Mouse (Mus musculus) hindbrain, embryonic 13.5 days (tissue): ENCODE measurements around the gene Gm1043. TPM values are rescaled to one million over a fixed set of nuclear protein-coding genes. Genes with fewer than 3 reads are reported as not detected.

Experiments used
- ATAC-seq: fragments of 200-750 bp; cut with Nextera tagmentation; 2 replicates; pipeline ENCODE4 v1.8.0; 2017; ENCODE audit warnings: moderate TSS enrichment; ENCODE audit not compliant: low FRiP score
- H3K27ac ChIP-seq: fragments of 300-500 bp; sonication (generic); 2 replicates; pipeline ENCODE4 v1.5.1; 2015; ENCODE audit warnings: inconsistent platforms, mild to moderate bottlenecking, moderate library complexity
- H3K27me3 ChIP-seq: fragments of 300-500 bp; sonication (generic); 2 replicates; pipeline ENCODE4 v1.6.1; 2015; ENCODE audit warnings: mild to moderate bottlenecking, inconsistent platforms
- H3K36me3 ChIP-seq: fragments of 300-500 bp; sonication (generic); 2 replicates; pipeline ENCODE4 v1.6.1; 2015; ENCODE audit warnings: mild to moderate bottlenecking, inconsistent platforms
- H3K4me1 ChIP-seq: fragments of 300-500 bp; sonication (generic); replicated peaks from 2 replicates; pipeline ENCODE4 v1.6.1; 2015; ENCODE audit warnings: inconsistent platforms
- H3K4me2 ChIP-seq: fragments of 300-500 bp; sonication (generic); 2 replicates; pipeline ENCODE4 v1.6.1; 2015; ENCODE audit warnings: inconsistent platforms, mild to moderate bottlenecking, moderate library complexity
- H3K4me3 ChIP-seq: fragments of 300-500 bp; sonication (generic); 2 replicates; pipeline ENCODE4 v1.5.1; 2015; ENCODE audit warnings: mild to moderate bottlenecking, inconsistent platforms
- H3K9ac ChIP-seq: fragments of 300-500 bp; sonication (generic); 2 replicates; pipeline ENCODE4 v1.6.1; 2015; ENCODE audit warnings: mild to moderate bottlenecking, inconsistent platforms
- H3K9me3 ChIP-seq: fragments of 300-500 bp; sonication (generic); 2 replicates; pipeline ENCODE4 v1.6.1; 2016; ENCODE audit warnings: inconsistent platforms
- WGBS: fragments of 180-500 bp; shearing (Covaris S2); methylation state at CpG from one replicate; pipeline ENCODE4 v1.1.7; 2015; 5-methylcytosine and 5-hydroxymethylcytosine counted together
- polyA plus RNA-seq: library from polyadenylated mRNA; unstranded; fragments of >200 nt; fragmentation: Nextera tagmentation; extraction: Ambion mirVana; gene quantifications from 2 replicates; pipeline ENCODE4 v1.2.1, GENCODE M21; 2015

Gm1043 gene
- polyA plus RNA-seq, 1 experiment from 2014 or later, result 1.5 TPM

GRCm38 (mm10) chr5:37079484-37079883 is 5.7 kb upstream of the Gm1043 start:
- H3K4me2 ChIP-seq, result no peak overlapping the region
- H3K27me3 ChIP-seq, result no peaks in the 10 kb centered on the region
- no peak for ATAC-seq
- WGBS, result 87% methylated on average over 4 of the region's 4 CpGs
- no peaks in the 10 kb centered on the region for H3K36me3 ChIP-seq
- peaks cover 33% of the 10 kb centered on the region for H3K4me1 ChIP-seq
- no peak overlapping the region for H3K27ac ChIP-seq
- no peaks in the 10 kb centered on the region for H3K9me3 ChIP-seq
- H3K4me3 ChIP-seq, result no peak overlapping the region
- no peak overlapping the region for H3K9ac ChIP-seq

GRCm38 (mm10) chr5:37080601-37081000 is 4.6 kb upstream of the Gm1043 start:
- no peak for ATAC-seq
- WGBS, result 84% methylated on average over 5 of the region's 5 CpGs
- Histone ChIP-seq H3K4me3 (no peak overlapping the region), H3K9ac (no peak overlapping the region), H3K9me3 (no peaks in the 10 kb centered on the region), H3K27me3 (no peaks in the 10 kb centered on the region), H3K36me3 (peaks cover 3% of the 10 kb centered on the region), H3K4me2 (no peak overlapping the region), H3K4me1 (peaks cover 33% of the 10 kb centered on the region), H3K27ac (no peak overlapping the region)

GRCm38 (mm10) chr5:37082420-37082819 is 2.8 kb upstream of the Gm1043 start:
- no peak overlapping the region for H3K9ac ChIP-seq
- H3K4me1 ChIP-seq, result peaks cover 17% of the 10 kb centered on the region
- peaks cover 10% of the 10 kb centered on the region for H3K36me3 ChIP-seq
- H3K4me2 ChIP-seq, result no peak overlapping the region
- 17% methylated on average over 3 of the region's 3 CpGs for WGBS
- no peak overlapping the region for H3K4me3 ChIP-seq
- ATAC-seq, result no peak
- H3K9me3 ChIP-seq, result no peaks in the 10 kb centered on the region
- H3K27me3 ChIP-seq, result no peaks in the 10 kb centered on the region
- peak overlapping the region; percentile 13; the same call in 1 of the 2 replicates for H3K27ac ChIP-seq

- H3K9me3 ChIP-seq, result no peaks in the 10 kb centered on the region
- peaks cover 17% of the 10 kb centered on the region for H3K4me1 ChIP-seq
- H3K27ac ChIP-seq, result no peak overlapping the region
- WGBS, result 69% methylated on average over 7 of the region's 7 CpGs
- no peak overlapping the region for H3K4me3 ChIP-seq
- H3K27me3 ChIP-seq, result peaks cover under 1% of the 10 kb centered on the region; the same call in 1 of the 2 replicates
- H3K36me3 ChIP-seq, result peaks cover 10% of the 10 kb centered on the region
- no peak for ATAC-seq
- no peak overlapping the region for H3K9ac ChIP-seq
- H3K4me2 ChIP-seq, result no peak overlapping the region
Observed at GRCm38 (mm10) chr5:37083209-37083770, 1.9 kb upstream of the Gm1043 start.

- 92% methylated on average over 9 of the region's 9 CpGs for WGBS
- ATAC-seq, result no peak
- H3K9ac ChIP-seq, result no peak overlapping the region
Observed at GRCm38 (mm10) chr5:37083850-37084249, 1.3 kb upstream of the Gm1043 start.

GRCm38 (mm10) chr5:37085918-37086317 is 748 bp downstream of the Gm1043 start:
- H3K9me3 ChIP-seq, result no peaks in the 10 kb centered on the region
- peaks cover 27% of the 10 kb centered on the region for H3K27me3 ChIP-seq
- H3K9ac ChIP-seq, result no peak overlapping the region
- no peak overlapping the region for H3K4me3 ChIP-seq
- ATAC-seq, result no peak
- H3K4me2 ChIP-seq, result no peak overlapping the region
- H3K27ac ChIP-seq, result no peak overlapping the region
- peaks cover 19% of the 10 kb centered on the region for H3K4me1 ChIP-seq
- 80% methylated on average over 3 of the region's 3 CpGs for WGBS
- H3K36me3 ChIP-seq, result peaks cover 10% of the 10 kb centered on the region

More at GRCm38 (mm10) chr5:37083850-37084249, 1.3 kb upstream of the Gm1043 start:
- Histone ChIP-seq H3K9me3 (no peaks in the 10 kb centered on the region), H3K27ac (no peak overlapping the region), H3K4me2 (no peak overlapping the region), H3K27me3 (peaks cover 6% of the 10 kb centered on the region), H3K4me1 (peaks cover 17% of the 10 kb centered on the region), H3K36me3 (peaks cover 10% of the 10 kb centered on the region), H3K4me3 (no peak overlapping the region)

GRCm38 (mm10) chr5:37087786-37088185 is 2.6 kb downstream of the Gm1043 start:
- H3K36me3 ChIP-seq, result peaks cover 11% of the 10 kb centered on the region
- H3K4me1 ChIP-seq, result peaks cover 18% of the 10 kb centered on the region
- H3K27me3 ChIP-seq, result peaks cover 44% of the 10 kb centered on the region
- H3K4me2 ChIP-seq, result no peak overlapping the region
- H3K4me3 ChIP-seq, result no peak overlapping the region
- ATAC-seq, result no peak
- H3K27ac ChIP-seq, result no peak overlapping the region
- H3K9ac ChIP-seq, result no peak overlapping the region
- H3K9me3 ChIP-seq, result no peaks in the 10 kb centered on the region
- 65% methylated on average over 2 of the region's 2 CpGs for WGBS

- H3K4me3 ChIP-seq, result no peak overlapping the region
- H3K27me3 ChIP-seq, result peaks cover 49% of the 10 kb centered on the region
- no peak overlapping the region for H3K4me2 ChIP-seq
- no peak for ATAC-seq
- H3K9ac ChIP-seq, result no peak overlapping the region
- no peaks in the 10 kb centered on the region for H3K9me3 ChIP-seq
- peaks cover 16% of the 10 kb centered on the region for H3K4me1 ChIP-seq
- H3K36me3 ChIP-seq, result peaks cover 13% of the 10 kb centered on the region
- 56% methylated on average over 1 of the region's 1 CpGs for WGBS
- no peak overlapping the region for H3K27ac ChIP-seq
Observed at GRCm38 (mm10) chr5:37088342-37089108, 3.4 kb downstream of the Gm1043 start.

GRCm38 (mm10) chr5:37091171-37091628 is 6.0 kb downstream of the Gm1043 start:
- peak overlapping the region; percentile 34 for H3K4me3 ChIP-seq
- H3K4me1 ChIP-seq, result peaks cover 16% of the 10 kb centered on the region
- H3K4me2 ChIP-seq, result peak overlapping the region; percentile 63
- H3K9me3 ChIP-seq, result no peaks in the 10 kb centered on the region
- ATAC-seq, result peak; percentile 67
- peaks cover 5% of the 10 kb centered on the region; the same call in 1 of the 2 replicates for H3K36me3 ChIP-seq
- peak overlapping the region; percentile 71 for H3K9ac ChIP-seq
- peaks cover 52% of the 10 kb centered on the region for H3K27me3 ChIP-seq
- WGBS, result under 1% methylated on average over 47 of the region's 47 CpGs
- peak overlapping the region; percentile 55; the same call in 1 of the 2 replicates for H3K27ac ChIP-seq

GRCm38 (mm10) chr5:37094941-37095340 is 9.8 kb downstream of the Gm1043 start:
- Histone ChIP-seq H3K4me2 (no peak overlapping the region), H3K4me1 (peaks cover 16% of the 10 kb centered on the region), H3K27me3 (peaks cover 37% of the 10 kb centered on the region), H3K4me3 (no peak overlapping the region), H3K9ac (no peak overlapping the region), H3K9me3 (no peaks in the 10 kb centered on the region), H3K36me3 (0 out of 2 replicates have a peak, but pooled peaks cover 2% of the 10 kb centered on the region), H3K27ac (no peak overlapping the region)
- ATAC-seq, result no peak
- 92% methylated on average over 5 of the region's 5 CpGs for WGBS

GRCm38 (mm10) chr5:37097591-37097990 is 12.4 kb downstream of the Gm1043 start:
- ATAC-seq, result no peak
- H3K36me3 ChIP-seq, result 0 out of 2 replicates have a peak, but pooled peaks cover 2% of the 10 kb centered on the region
- no peaks in the 10 kb centered on the region for H3K4me1 ChIP-seq
- H3K9me3 ChIP-seq, result no peaks in the 10 kb centered on the region
- H3K4me3 ChIP-seq, result no peak overlapping the region
- peaks cover 12% of the 10 kb centered on the region for H3K27me3 ChIP-seq
- H3K9ac ChIP-seq, result no peak overlapping the region
- H3K27ac ChIP-seq, result no peak overlapping the region
- no peak overlapping the region for H3K4me2 ChIP-seq
- 56% methylated on average over 6 of the region's 6 CpGs for WGBS

- Histone ChIP-seq H3K4me1 (peaks cover 7% of the 10 kb centered on the region), H3K9ac (no peak overlapping the region), H3K27ac (no peak overlapping the region), H3K9me3 (no peaks in the 10 kb centered on the region), H3K4me3 (no peak overlapping the region), H3K4me2 (no peak overlapping the region), H3K27me3 (0 out of 2 replicates have a peak, but pooled peaks cover 2% of the 10 kb centered on the region), H3K36me3 (peaks cover 4% of the 10 kb centered on the region; the same call in 1 of the 2 replicates)
- ATAC-seq, result no peak
- WGBS, result 72% methylated on average over 5 of the region's 5 CpGs
Observed at GRCm38 (mm10) chr5:37100813-37101212, 15.6 kb downstream of the Gm1043 start.
